Mouse (Mus musculus) c-Kit-positive CD71-negative TER-119-negative erythroid progenitor cells, embryonic 14.5 days (primary cell): ENCODE data around the gene Rbfox1.

ENCODE experiments used
- DNase-seq: peaks from one replicate; pipeline ENCODE4 v3.0.0-alpha.2; 2013; ENCODE audit warnings: low read depth

The Rbfox1 gene

DNA sequence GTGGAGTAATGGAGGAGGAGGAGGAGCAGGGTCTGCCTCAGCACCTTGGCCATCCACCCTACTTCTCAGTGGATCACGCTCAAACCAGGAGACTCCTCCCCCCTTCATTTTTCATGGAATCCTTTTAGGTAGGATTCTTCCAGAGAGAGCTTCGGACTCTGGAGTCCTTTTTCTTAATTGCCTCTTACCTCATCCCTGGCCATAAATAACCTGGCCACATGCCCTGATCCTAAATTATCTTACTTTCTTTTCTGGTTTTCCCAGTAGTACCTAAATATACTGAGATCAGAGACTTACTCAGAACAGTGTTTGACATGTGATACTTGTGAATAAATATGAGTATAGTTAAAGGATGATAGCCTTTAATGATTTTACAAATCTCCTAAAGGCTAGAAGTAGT, 1042.5 kb downstream of the Rbfox1 start:
- no peak for DNase-seq

DNA sequence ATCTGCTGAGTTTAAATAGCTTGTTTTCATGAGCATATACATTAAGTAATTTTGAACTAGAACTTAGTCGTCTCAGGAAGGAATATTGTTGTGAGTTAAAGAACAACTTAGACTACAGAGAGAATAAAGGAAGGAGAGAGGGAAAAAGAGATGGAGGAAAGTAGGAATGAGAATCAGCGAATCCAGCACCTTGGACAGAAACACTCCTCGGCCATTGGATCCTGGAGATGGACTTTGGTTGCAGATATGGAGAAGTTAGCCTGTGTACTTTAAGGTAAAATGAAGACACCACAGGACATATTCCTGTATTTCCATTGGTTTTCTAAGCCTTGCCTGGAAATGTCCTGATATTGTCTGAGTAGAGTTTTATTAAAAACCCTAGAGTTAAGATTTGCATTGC, 1045.6 kb downstream of the Rbfox1 start:
- no peak for DNase-seq

DNA sequence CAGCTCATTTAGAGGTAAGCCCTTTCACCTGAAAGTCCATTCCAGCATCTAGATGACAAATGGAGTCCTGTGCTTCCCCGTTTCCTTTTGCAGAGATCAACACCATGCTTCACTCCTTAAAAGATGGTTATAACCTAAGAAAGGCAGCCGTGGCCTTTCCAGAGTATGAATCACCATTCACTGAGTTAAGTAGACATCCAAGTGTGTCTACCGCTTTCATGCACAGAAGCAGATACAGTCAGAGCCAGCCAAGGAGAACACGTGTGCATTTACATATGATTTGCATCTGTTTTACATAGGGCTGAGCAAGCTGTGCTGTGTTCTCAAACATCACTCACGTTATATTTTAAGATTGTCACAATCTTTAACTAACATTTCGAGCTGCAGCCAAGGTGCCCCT, 1061.0 kb downstream of the Rbfox1 start:
- DNase-seq: no peak

DNA sequence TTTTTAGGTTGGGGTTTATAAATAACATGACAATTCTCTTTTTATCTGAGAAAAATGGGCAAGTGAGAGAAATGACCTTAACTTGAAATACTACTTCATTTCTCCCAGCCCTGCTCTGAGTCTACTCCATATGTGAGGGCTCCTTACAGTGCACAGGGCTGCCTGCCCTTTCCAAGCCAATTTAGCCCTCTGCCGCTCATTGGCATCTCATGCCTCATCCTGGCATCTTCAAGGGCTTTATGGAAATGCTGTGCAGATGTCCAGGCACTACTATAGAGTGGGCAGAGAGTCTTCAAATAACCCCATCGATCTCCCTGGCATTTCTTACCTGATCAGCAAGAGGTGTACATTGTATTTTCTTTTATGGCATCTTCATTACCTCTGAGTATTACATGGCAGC, 1064.5 kb downstream of the Rbfox1 start:
- DNase-seq: no peak

DNA sequence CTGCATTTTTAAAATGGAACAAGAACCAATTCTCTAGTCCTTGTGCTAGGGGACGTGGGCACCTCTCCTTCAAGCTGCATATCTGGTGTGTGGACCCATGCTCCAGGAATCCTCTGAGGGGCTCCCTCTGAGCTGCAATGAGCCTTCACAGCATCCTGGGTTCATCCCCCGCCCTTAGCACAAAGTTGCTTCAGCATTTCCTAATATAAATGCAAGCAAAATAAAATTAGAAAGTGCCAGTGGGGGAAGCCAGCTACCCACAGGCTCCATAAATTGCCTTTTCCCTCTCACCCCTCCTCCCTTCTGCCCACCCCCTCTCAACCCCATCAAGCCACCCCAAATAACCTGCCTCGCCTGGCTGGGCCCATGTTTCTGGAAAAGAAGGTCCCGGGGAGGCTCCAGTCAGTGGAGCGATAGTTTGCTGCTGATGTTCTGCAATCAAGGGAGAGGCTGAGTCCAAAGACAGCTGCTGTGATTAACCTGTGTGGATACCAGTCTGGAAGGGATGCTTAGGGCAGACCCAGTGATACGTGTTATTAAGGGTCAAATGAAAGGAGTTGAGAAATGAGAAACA, 1070.0 kb downstream of the Rbfox1 start:
- no peak for DNase-seq

DNA sequence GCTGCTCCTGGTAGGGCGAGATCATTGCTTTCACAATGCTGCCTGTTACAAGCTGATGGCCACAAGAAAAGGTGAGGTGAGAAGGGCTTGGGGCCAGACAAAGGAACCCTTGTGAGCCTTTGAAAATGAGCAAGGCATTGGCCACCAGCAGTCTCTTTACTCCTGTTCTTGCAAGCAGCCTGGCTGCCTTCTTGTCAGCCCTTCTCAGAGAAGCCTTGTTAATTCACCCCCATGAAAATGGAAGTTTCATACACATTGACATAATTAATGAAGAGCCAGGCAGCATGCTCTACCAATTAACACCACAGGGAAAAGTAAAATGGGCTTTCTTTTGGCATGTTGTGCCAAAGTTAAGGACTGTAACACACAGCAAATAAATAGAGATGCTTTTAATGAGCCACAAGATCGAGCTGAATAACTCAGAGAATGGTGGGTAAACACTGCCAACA, 1076.8 kb downstream of the Rbfox1 start:
- DNase-seq: no peak

DNA sequence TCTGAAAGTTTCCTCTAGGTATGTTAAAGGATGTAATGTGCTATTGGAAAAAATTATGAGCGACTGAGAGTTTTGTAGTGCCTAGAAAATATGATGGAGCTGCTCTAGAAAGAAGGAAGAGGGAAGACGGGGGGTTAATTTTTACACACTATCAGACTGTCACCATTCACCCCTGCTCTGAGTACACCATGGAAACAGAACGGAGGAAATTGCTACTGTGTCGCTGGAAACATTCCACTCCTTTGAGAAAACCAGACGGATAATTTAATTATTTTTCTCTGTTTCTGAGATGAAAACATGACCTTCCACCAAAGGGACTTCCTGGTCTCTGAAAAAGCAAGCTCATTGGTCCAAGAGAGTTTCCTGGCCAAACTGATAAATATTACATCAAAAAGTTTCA, 1077.4 kb downstream of the Rbfox1 start:
- no peak for DNase-seq

DNA sequence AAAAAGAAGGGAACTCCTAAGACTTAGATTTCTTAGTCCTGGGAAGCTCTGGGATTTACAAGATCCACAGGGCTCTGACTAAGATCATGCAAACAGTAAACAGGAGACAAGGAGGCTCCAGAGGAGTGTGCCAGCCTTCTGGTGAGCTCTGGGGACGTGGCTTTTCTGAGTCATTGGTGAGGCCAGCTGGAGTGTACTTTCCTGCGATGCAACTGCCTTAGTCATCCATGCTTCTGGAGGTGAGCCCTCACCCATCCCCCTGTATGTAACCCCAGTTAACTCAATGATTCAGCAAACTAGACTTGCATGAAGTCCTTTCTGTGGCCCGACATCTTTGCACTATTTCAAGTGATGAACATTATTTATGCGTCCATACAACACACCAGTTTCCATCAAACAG, 1078.4 kb downstream of the Rbfox1 start:
- no peak for DNase-seq

DNA sequence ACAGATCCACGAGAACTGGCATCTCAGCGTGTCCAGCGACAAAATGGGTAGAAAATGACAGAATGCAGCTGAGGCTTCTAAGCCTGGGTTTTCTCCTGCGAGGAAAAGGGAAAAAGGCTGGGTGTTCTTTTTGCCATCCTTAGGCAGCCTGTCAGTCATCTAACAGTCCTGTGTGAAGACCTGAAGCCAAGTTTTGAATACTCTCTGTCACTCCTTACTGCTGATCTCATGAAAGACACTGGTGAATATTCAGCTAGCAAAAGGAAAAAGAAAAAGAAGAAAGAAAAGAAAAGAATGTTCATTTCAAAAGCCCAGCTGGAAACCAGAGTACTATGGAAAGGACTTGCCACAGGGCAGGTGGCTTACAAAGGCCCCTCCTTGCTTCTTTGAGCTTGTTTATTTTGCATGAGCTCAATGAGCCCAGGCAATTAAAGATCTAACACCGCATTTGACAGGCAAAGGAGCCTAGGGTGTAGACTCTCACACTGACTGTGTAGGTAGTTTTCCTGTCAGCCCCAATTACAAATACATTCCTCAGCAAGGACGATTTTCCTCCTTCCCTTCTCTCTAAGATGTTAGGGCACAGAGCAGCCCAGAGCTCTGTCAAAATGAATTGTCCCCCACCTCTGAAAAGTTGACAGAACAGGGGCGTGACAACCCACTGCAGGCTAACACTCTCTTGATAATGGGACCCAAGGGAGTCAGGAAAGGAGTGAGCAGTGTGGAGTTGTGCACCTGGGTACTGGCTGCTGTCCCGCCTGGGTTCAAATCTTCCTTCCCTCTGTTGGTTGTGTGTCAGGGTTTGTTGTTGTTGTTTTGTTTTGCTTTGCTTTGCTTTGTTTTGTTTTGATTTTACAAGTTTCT, 1079.8 kb downstream of the Rbfox1 start:
- DNase-seq: no peak

DNA sequence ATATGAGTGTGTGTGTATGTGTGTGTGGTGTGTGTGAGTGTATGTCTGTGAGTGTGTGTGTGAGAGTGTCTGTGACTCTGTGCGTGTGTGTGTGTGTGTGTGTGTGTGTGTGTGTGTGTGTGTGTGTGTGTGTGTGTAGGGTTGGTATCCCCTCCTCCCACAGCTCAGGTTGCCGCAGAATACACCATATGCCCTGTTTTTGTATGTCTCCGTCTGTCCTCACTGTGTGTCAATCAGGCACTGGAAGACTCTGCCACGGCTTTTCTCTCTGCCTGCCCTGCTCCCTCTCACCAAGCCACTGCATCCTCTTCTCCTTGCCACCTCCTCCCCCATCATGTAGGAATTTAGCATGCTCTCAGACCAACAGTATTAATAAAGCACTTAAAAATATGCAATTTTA, 1084.8 kb downstream of the Rbfox1 start:
- no peak for DNase-seq

DNA sequence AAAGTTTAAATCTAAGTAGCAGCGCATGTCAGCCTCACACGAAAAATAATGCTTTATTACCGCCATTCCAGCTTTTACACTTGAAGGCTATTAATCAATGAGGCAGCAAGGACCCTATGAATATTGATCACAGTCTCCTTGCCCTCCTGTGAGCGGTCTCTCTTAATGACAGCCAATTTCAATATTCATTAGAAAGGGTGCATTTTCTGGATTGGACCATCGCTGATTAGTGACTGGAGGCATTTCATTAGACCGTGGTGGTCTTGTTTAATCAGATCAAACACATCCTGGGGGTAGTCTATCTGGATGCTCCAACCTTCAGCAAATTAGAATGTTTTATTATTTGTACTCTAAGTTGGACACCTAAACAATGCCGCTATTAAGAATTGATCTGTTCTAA, 1091.2 kb downstream of the Rbfox1 start:
- no peak for DNase-seq

DNA sequence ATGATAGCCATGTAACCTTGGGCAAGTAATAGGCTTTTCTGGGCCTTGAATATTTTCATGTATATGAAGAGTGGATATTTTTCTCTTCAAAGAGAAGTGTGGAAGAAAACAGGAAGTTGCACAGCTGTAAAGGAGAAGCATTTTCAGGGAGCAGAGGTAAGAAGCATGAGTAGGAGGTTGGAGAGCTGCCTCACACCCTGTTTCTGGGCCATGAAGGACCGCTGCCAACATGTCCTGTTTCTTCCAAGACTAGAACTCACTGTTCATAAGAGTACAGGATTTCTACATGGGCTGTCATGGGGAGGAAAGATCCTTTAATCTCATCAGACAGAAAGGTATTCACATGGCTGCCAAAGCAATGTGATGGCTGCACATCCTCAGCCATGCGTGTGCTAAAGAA, 1098.8 kb downstream of the Rbfox1 start:
- no peak for DNase-seq

DNA sequence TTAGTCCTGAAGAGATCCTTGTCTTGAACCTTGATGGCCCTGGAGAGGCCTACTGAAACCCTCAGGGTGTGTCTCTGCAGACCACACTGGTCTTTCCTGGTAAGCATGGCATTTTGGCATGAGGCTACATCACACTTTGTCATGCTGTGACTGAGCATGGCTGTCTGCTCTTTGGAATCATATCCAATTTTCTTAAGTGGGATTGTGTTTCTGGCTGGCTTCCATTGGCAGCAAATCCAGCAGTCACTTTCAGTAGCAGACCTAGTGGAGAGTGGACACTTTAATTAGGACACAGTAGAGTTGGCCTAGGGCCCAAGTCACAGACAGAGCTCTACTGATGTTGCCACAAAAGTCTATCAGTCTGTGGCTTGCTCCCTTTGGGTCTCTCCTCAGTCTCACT, 1100.9 kb downstream of the Rbfox1 start:
- DNase-seq: no peak

DNA sequence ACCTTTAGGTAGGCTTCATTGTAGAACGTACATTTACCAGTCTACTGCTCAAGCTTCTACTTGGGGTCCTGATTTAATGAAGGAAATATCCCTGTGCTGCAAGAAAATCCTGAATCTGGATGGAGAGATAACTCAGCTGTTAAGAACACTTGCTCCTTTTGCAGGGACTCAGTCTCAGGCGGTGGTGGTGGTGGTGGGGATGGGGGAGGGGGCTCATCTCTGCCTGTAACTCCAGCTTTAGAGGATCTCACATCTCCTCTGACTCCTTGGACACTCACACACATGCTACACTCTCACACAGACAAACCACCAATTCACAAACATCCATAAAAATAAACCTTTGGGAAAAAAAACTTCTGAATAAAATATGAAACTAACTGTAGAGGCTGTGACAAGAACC, 1101.3 kb downstream of the Rbfox1 start:
- no peak for DNase-seq

DNA sequence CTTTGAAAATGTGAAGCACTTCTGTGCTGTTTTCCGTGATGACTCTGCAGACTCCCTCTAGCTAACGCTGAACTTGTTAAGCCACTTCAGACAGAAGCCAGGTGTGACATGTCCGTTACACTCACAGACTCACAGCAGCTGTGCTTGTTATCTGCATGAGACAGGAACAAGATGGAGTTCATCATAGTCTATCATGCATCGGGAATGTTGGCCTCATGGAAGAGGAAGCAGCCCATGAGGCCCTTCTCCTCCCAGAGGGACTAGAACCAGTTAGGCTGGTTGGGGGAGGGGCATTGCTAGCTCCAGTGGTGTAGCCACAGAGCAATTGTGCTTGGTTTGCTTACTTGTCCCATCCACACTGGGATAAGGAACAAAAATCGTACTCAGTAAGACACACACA, 1107.1 kb downstream of the Rbfox1 start:
- no peak for DNase-seq

DNA sequence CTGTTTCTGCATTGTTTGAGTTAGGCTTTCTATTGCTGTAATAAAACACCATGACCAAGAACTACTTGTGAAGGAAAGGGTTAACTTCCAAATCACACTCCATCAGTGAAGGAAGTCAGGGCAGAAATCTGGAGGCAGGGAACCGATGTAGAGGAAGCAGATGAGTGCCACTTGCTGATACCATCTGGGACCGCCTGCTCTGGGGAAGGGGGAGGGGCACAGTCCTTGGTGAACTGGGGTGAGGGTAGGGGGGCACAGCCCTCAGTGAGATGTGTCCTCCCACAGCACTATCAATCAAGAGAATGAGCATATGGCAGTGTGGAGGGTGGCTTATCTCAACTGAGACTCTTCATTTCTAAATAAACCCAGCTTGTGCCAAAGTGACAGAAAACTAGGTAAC, 1108.0 kb downstream of the Rbfox1 start:
- DNase-seq: peak; percentile 8

DNA sequence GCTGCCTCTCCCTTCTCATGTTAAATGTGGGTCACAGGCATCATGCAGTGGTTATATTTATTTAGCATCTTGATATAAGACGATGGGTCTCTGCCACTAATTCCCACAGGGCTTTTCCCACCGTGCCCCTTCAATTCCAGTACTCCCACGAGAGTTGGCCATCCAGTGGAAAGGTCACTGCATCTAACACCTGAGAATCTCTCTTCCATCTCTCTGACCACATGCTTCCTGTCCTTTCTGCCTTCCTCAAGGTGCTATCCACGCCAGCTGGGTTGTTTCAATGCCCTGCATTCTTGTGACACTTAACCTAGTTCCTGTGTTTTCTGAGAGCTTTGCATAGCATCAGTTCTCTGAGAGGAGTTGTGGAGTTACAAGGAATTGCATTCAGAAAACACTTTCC, 1112.0 kb downstream of the Rbfox1 start:
- no peak for DNase-seq

DNA sequence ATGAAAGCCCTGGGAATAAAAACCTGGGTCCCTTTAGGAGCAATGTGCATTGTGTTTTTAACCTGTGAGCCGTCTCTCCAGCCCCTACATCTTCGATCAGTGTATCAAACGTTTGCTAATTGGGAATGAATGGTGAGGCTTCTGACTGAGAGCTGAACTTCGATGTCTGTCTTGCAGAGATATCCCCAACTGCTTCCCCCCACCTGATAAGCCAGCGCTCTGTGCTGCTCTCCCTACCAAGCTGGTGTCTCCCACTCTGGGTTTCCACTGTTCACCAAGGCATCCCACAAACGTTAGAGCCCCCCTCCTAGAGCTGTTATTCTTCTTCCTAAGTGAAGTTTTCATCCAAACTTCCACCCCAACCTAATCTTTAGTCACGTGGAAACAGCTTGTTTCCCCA, 1112.7 kb downstream of the Rbfox1 start:
- no peak for DNase-seq

DNA sequence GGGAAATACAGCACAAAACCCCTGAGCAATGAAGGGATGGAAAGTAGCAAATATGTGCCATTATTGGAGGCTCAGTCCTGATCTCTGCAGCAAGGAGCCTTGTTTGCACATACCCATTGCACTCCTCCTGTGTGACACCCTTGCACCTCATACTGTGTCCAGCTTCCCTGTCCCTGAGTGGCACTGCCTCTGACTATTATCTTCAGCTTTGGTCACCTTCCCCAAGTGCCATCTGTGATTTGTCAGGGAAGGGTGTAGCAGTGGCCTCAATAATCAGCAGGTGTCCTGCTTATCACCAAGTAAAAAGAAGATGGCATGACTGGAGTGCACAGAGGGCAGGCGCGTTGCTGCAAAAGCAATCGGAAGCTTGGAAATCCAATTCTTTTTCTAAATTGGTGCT, 1119.4 kb downstream of the Rbfox1 start:
- DNase-seq: no peak

DNA sequence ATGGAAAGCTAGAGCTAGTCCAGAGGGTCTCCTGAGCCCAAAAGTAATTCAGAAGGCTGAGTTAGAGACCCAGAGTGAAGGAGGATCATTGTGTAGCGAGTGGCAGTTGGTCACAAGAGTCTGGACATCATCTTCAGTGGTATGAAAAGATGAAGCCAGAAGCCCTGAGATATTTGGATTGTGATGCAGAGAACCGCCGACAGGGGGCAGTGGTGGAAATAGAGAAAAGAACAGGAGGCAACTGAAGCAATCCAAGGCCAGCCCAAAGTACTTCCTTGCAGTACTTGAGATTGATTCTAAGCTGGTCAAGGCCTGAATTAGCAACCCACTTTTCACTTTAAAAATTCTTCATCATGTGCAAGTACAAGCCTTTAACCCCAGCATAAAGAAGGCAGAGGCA, 1120.3 kb downstream of the Rbfox1 start:
- peak; percentile 13 for DNase-seq

DNA sequence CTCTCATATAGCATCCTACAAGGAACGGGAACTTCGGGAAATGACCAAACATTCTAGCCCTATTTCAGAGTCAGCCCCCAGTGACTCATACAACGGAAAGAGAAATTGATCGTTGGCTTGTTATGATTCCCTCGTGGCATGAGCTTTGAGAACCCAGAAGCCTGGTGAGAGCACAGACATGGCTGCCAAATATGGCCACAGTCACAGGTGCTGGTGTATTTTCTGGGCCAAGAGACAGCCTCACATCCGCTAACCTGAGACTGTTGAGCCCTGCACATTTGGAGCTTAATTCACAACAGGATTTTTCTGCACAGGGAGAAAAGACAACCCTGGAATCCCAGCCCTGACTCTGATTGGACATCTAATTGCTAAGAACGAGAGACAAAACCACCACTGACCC, 1132.2 kb downstream of the Rbfox1 start:
- no peak for DNase-seq

DNA sequence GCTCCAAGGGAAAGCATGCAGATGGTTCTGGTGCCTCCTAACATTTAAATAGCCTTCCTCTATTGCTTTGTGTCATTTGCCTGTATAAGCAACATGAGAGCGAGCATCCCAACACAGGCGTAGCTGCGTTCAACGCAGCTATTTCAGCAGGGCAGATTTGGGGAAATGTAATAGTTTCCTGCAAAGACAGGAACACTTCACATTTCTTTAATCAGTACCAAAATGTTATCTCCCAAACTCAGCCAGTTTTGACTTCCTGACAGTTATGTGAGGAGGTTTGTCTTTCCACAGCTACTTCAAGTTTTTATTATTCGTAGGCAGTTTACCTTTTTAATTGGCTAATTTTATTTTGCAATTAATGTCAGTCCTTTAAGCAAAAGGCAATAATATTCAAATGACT, 1149.1 kb downstream of the Rbfox1 start:
- DNase-seq: no peak

DNA sequence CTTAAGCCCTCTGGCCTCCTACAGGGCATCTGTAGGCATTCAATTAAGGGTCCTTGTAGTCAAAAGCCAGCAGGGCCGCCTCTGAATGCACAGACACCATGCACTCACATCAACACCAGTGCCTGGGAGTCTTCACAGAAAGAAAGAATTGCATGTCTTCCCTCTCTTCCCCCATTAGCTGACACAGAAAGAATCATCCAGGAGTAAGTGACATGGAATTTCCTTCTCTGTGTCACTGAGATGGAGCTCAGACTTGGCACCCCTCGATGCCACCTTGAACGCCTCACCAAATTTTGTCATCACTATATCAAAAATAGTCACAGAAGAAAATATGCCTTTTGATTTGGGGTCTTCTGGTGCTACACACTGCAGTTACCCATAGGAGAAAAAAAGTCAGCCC, 1151.4 kb downstream of the Rbfox1 start:
- DNase-seq: no peak

DNA sequence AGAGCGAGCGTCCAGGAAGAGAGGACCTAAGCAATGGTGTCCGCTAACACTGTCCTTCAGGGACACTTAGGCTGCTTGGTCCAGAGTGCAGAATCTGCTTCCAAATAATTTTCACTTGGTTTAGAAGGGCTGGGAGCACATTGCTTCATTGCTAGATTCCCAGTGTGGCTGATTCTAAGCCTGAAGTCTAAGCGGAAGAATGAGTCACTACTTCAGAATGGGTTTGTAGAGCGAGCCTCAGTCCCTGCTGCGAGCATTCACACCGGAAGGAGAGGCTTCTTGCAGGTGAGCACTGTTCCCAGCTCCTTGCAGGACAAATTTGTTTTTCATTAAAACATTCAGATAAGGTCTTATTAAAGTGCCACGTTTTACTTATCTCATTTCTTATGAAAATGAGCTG, 1151.8 kb downstream of the Rbfox1 start:
- no peak for DNase-seq
